Mouse (Mus musculus) CD4-positive, CD25-positive, alpha-beta regulatory T cell, adult 2 months (primary cell): Measurements from ENCODE around the gene Fhad1.

Experiments
- DNase-seq: peaks from one replicate; pipeline ENCODE4 v3.0.0-alpha.2; 2012; ENCODE audit warnings: low read depth, low spot score

The Fhad1 gene

DNA sequence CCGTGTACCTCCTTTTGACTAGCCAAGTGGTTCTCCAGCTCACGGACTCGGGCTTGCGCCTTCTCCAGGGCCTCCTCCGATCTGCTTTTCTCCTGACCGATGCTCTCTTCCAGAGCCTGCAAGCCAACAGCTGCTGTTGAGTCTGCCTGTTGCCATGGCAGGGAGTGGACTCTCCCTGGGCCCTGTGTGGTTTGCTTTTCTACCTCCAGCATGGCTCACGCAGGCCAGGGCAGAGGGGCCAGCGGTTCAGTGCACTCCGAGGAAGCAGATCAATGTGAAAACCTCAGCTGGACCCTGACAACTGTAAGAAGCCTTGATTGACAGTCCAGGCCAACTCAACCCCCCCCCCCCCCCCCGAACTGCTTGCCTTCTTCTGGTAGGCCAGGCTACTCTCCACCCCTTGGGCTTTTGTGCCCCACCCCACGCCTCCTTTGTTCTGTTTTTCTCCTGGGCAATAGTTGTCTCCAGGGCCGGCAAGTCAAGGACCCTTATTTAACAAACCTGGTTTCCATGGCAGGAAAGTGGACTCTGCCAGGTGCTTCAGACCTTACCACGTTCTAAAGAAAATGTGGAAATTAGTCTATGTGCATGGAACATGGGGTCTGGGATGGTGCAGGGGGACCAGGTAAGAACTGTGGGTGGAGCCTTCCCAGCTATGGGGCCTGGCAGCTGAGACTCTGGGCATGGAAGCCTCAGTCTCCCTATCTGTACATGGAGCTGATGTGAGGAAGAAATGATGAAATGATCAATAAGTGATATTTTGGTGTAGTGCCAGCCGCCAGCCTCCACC is 81.9 kb downstream of the Fhad1 start:
- DNase-seq: no peak

DNA sequence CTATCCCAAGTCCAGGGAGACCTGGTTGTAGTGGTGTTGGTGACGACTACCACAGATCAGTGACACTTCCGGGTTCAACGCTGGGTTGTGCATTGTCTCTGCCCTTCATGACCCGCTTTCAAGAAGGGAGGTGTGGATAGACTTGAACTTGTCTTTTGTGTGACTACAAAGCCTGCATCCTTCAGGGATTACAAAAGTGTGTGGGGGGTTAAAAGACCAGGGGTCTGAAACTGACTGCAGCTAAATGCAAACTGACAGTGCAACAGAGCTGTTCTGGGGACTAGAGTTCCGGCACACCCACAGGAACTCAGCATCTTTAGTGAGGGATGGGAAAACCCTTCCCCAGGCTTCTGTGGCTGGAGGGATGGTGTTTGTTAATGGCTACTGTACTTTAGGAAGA is 83.4 kb downstream of the Fhad1 start:
- no peak for DNase-seq

DNA sequence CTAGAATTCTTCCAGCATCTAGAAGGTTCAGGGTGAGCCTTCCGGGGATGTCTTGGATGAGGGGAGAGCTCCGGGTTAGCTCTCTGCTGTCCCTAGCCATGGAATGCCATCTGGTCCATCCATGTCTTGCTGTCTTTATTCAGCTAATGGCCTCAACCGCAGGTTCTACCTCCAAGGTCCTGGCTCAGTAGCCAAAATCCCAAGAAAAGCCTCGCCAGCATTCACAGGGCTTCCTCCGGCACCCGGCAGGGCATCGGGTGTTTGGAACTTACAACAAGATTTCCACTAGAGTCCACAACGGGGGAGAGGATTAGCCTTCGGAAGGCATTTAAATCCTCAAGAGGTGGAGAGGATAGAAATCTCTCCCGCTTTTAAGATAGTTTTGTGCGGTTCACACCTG is 84.9 kb downstream of the Fhad1 start:
- DNase-seq: no peak

DNA sequence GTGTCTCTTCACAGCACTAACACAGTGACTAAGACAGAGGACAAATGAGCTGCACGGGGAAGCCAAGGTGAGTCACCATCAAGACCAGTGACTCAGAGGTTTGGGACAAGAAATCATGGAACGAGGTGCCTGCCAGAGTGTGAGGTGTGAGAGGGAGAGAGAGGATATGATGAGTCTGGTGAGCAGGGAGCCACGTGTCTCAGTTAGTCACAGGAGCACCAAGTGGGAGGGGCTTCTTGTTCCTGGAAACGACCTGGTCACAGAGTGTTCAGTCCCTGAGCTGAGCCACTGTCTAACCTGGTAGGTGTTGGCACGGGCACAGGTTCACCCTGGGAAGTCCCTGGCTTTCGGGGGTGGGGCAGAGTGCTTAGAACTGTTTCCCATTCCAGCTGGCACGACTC is 86.0 kb downstream of the Fhad1 start:
- no peak for DNase-seq

DNA sequence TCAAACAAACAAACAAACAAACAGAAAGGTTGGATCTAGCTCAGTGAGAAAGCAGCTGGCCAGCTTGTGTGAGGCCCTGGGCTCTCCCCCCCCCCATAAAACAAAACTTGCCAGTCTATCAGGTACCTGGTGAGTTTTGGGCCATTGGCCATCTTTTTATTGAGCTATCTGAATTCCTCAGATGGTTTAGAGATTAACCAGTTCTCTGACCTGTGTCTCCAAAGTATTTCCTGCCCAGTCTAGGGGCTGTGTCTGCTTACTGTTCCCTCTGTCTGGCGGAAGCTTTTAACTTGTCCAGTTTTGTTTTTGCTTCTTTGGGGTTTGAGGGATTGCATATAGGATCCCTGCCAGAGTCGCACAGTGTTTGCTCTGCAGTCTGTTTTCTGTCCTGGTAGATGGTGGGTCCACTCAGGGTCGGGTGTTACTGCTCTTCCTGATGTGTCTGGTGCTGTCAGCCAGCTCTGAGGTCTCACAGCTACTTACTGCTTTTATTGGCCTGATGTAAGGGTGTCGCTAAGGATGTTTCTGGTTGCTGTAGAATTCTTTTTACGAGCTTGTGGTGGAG is 89.0 kb downstream of the Fhad1 start:
- DNase-seq: no peak

DNA sequence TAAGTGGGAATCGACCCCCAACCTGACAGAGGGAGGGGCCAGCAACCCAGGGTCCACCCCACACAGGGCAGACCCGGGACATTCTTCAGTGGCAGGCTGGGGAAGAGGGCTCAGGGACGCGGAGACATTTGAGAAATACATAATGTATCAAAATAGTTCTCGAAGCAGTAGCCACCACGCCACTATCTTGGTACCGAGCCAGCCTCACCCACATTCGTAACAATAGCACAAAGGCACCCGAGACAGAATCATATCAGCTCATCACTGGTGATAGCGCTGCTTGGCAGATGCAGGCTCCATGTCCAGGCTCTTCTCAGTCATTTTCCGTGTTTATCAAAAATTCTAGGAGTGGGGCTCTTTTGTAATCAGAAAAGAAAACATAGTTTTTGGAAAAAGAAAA is 90.9 kb downstream of the Fhad1 start:
- DNase-seq: no peak

DNA sequence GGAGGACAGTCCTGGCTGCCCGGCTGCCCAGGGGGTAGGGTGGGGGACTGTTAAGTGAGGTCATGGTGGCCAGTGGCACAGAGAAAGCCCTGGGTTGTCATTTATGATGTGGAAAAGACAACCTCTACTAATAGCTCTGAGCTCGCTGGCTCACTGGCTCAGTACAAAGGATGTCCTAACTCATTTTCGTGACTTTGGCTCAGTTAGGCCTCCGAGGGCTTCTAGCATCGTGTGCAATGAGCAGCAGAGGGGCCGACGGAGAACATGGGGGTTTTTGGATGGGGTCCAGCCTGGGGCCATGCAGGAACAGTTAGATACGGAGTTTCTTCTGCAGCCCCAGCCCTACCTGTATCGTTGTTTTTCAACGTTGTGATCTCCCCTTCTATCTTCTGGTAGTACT is 94.5 kb downstream of the Fhad1 start:
- no peak for DNase-seq

DNA sequence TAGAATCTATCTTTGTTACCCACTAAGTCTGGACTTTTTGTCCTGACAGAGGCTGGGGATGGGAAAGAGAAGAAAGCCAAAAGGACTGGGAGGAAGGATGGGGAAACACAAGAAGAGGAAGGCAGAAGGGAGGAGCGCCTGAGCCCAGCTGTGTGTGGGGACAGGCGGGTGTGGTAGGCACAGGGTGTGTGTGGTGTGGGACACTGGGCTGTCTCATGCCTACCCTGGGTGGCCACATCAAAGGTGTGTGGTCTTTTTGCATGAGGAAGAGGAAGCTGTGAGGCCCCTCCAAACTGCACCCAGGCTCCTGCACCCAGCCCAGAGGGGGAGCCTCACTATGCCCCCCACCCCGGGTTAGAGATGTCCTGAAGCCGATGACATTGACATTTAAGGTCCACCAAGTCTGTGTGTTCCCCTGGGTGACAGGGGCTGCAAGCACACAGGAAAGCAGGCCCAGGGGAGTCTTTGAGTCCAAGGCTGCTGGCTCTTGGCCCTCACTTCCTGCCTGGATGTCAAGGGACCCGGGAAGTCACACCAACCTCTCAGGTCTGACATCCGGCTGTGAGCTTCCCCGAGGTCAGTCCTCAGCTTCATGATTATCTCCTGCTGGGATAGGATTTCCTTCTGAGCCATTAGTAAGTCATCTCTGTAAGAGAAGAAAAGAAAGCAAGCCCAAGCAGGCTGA is 97.0 kb downstream of the Fhad1 start:
- no peak for DNase-seq

DNA sequence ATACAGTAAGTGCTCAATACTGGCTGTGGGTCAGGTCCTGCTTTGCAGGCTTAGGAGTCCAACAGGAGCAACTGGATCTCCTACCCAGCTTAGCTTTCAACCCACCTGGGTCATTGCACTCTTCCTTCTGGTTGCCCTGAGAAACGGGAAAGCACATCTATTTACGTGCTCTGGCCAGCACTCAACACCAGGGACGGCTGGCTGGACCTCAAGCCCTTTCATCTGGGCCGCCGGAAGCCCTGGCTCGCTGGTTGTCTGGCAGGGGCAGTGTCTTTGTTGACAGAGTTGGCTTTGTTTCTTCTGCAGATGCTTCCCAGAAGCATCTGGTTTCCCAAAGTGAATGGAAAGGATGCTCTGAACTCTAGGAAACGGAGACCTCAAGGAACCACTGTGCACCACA is 100.8 kb downstream of the Fhad1 start:
- DNase-seq: no peak

DNA sequence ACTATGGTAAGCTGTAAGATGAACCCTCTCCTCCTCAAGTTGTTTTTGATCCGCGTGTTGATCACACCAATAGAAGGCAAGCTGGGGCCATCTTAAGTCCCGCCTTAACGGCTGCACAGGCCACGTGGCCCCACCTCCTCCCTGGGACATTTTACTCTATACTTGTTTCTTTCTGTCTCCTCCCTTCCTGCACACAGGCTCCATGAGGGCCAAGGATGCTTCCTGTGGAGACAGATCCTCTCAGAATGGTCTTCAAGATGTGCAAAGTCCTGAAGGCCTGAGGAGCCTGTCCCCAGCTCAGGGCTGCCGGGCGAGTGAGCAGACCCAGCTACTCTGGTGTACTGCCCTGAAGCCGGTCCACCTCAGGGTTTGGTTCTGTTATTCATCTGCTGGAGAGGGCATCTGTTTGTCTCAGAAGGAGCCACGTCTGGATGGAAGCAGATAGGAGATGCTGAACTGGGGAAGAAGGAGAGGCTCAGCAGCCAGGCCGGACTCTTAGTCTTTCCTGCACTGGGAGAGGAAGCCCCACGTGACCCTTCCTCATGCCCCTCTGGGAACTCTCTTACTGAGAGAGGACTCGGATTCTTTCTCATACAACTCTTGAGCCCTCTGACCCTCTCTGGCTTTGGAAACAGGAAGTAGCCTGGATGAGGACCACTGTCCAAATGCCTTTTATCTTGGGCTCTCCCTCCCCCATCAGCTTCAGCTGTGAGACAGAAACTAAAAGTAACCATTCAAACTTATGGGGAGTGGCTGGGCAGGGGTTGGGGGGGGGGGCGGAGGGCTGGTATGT is 101.5 kb downstream of the Fhad1 start:
- DNase-seq: no peak

DNA sequence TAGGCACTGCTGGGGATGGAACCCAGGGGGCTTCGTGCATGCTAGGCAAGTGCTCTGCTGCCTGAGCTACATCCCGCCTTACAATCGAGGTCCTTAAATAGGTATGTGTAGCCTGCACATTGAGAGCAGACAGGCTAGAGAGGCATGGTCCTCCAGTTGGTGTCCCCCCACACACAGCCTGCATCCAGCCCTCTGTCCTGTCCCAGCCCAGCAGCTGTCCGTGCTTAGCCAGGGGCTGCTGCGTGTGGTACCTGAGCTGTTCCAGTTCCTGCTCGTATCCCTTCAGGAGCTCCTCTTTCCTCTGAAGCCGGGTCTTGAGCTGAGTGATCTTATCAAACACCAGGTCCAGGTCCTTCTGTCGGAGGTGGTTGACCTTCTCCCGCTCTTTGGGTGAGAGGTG is 110.2 kb downstream of the Fhad1 start:
- no peak for DNase-seq

DNA sequence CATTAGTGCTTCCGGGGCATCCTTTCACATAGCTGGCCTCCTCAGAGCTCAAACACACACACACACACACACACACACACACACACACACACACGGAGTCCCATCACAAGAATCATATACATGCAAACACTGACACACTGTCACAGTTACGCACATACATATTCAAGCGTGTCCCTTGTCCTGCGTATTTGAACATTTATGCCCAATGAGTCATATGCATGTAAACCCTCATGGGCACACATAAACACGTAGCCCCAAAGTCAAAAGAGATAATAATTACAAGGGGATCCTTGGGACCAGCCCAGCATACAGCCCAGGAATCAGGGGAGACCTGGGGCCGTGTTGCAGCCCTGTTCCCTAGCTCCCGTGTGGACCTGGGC is 112.4 kb downstream of the Fhad1 start:
- no peak for DNase-seq

DNA sequence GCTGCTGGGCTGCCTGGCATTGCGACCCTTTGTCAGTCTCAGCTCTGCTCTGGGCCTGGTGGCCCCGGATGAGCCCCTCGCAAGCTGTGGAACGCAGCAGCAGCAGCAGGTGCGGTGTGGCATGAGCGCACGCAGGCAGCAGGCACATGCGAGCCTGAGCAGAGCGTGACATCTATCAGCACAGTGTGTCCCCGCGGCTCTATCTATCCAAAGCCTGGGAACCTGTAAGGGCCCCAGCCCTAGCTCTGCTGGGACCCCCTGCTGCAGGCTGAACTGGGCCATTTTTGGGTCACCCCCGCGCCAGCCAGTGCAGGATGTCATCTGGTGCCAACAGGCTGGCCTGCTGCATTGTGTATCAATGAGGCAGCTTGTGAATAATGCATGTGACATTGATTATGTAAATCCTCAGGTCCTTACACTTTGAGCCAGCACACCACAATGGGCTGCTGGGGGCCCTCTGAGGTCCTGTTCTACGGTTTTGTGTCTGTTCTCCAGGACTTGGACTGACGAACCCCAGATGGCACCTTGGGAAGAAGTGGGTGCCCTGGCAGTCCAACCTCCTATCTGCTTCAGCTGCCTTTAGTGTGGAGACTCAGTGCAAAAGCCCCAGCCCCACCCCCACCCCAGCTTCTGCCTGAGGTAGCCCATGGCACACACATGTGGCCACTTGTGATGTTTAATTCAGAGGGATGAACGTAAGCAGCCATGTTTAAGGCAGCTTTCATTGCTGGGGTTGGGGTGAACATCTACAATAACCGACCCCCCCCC is 113.0 kb downstream of the Fhad1 start:
- DNase-seq: no peak

DNA sequence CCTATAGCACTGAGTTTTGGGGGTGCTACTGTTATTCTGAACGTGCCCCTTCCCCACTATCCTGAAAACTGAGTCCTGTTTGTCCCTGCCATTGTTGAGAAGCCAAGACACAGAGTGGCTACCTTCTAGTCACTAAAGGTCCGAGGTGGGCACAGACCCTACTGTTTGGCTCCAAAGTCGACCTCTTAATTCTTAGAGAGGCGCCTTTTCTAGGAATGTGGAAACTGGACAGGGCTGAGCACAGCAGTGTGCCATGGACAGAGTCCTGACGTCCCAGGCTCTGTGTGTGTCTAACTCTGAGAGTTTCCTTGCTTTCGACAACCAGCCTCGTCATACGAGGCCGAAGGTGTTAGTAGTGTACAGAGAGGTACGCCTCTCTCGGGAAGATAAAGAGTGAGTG is 114.5 kb downstream of the Fhad1 start:
- DNase-seq: no peak

DNA sequence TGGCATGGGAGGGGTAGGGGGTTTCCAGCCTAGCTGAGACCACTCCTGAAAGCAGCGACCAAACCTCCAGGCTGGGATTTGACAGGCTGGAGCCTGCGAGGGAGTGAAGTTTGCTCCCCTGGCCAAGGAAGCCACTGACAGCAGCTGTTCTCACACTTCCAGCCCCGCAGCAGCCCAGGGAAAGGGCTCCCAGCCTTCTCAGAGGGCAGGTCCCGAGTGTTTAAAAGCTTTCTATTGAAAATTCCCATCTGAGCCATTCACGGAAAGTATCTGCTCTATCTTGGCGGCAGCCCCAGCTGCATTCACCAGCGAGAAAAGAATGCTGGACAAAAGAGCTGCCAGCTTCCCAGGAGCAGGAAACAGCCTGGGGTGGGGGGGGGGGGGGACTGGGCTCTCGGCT is 114.9 kb downstream of the Fhad1 start:
- no peak for DNase-seq

DNA sequence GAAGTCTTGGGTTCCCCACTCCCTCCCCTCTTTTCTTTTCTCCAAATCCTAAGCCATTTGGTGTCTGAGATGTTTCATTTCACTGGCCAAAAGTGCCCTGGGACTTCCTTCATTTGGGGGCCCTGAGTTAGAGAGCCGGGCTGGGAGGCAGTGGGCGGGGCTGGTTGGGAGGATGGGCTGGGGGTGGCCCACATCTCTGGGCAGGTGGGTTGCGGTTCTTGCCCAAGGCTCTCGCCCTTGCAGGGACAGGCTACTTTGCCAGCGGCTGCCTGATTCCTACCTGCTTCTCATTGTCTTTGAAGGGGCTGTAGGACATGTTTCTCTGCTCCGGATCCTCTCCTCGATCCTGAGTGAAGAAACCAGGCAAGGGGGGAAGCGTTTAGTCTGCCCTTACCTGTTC is 116.0 kb downstream of the Fhad1 start:
- DNase-seq: no peak

DNA sequence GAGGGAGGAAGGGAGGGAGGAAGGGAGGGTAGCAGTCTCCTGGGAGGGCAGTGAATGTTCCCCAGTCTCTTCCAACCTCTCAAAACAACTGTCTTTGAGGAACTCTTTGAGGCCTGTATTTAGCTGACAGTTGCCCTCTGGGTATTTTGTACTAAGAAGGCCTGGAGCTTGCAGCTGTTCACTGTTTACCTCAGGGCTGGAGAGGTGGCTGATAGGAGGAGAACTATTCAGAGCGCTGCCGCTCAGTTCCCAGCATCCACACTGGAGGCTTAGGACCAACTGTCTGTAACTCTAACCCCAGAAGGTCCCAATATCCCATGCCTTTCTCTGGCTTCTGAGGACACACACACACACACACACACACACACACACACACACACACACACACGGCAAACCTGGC is 117.0 kb downstream of the Fhad1 start:
- no peak for DNase-seq

DNA sequence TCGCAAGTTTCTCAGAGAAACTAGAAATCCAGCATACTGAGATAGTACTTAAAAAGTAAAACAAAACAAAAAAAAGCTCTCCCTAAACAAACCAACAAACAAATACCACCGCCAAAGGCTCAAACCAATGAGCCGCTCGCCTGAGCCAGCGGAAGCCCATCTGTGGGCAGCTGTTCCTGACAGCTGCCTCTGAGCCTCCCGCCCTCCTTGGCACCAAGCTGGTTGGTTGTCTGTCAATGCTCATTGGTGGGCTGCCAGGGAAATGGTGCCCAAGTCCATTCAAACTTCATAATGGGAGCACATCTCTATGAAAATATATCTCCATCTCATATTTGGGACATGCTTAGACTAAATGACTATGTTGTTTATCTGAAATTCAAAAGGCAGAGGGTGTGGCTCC is 117.7 kb downstream of the Fhad1 start:
- DNase-seq: no peak

DNA sequence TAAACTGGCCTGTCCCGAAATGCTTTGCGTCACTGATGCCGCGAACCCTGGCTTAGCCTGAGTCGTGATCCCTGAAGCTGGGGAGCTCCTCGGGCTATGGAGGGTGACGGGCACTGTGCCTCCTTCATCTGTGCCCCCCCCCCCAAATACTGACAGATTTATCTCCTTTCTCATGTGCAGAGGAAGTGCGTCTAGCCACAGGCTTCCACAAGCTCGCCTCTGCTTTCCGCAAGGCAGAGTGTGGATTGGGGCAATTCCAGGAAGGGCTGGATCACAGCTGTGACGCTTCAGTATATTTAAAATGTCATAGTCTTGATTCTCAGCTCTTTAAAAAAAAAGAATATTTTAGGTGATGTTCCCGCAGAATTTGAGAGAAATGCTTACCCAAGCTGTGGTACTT is 119.1 kb downstream of the Fhad1 start:
- DNase-seq: no peak

DNA sequence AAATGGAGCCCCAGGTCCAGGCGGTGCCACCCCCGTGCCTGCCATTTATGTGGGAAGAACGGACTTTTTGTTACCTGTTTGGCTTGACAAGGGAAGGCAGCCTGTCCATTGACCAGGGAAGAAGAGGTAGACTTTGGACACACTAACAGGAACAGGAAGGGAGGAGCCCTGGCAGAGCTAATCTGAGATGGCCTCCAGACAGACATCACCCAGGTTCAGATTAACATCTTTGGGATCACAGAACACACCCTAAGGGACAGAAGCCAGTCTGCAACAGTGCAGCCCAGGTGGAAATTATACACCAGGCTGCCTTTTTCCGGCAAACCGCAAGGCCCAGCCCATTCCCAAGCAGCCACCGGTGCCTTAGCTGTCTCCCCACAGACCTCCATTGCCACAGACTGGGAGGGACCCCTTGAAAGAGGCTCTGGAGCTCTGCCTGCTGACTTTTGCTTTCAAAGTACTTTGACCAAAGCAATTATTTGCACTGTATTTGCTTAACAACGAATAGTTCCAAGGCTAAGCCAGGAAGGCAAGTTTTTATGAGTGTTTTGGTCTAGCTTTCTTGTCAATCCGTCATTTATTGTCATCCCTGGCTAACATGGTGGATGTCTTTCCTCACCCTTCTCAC is 121.6 kb downstream of the Fhad1 start:
- DNase-seq: no peak

DNA sequence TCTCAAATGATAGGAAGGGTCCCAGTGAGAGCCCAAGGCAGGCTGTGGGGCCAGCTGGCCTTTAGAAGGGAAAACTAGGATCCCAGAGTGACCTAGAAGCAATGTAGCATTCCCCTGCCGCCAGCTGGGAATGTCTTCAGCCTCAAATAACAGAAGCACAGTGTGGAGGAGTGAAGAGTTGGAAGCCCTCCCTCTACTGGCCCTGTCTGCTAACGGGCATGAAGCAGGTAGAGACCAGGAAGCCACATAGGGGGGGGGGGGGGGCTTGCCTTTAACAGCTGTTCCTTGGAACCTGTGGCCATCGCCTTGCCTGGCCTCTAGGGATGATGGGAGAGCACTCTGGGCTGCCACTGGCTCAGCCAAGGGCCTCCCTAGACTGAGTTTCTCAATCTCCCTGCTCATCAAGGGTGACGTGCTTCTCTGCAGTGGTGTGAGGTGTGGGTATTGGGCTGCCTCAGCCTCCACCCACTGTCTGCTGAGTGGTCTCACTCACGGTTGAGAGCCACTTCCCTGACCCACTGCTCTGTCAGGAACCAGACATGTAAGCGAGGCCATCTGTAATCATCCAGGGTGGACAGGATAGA is 128.4 kb downstream of the Fhad1 start:
- no peak for DNase-seq
